In the genomic region with DNA sequence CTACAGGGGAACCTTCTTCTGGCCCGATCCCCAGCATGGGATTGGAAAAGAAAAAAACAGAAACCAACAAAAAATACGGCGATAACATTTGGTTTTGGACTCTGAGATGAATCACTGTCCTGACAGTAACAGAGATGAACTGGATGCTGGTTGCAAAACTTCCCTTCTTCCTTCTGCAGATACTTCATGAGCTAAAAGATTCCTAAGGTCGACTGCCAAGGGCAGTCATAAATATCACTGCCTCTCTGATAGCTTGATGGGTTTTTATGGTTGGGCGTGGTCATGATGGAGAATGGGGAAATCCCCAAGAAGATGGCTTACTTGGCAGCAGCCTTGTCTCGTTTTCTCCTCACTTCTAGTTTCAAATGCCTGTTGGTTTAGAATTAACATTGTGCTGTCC, we compare ENCODE assay signal across 13 mouse cellular contexts.
DNase-seq lines count a peak whose midpoint lies in the region; TF ChIP-seq lines count a peak whose summit lies in the region.
"Had no signal": no experiment of that assay in that cellular context is flagged by ENCODE, and none has a peak within 500 bp of the region (broad histone marks: within the 10 kb centered on the region; RNA-seq: fewer than 3 reads in every experiment).

No protein-coding gene starts in this region.

- no peak for TF ChIP-seq CTCF in kidney, adult 2 months (conservative IDR thresholded peaks at IDR 0.05; ENCODE audit: insufficient read depth, insufficient read length, low read depth, low read length)
- TF ChIP-seq CTCF in embryonic fibroblast, embryonic 13.5 days (IDR thresholded peaks at IDR 0.05; ENCODE audit: borderline replicate concordance, insufficient read depth, low read length): no peak

- 44% methylated on average over 6 of the region's 6 CpGs for WGBS in kidney, adult 2 months

- H3K27me3 ChIP-seq in kidney, adult 2 months (replicated peaks; ENCODE audit: control insufficient read depth, insufficient read depth, low read length): no peaks in the 10 kb centered on the region; the same call in 1 of the 2 replicates

- peak; percentile 47 for DNase-seq in kidney, adult 2 months
- DNase-seq in kidney, postnatal 10 days: no peak
- DNase-seq in A20 (ENCODE audit: low read depth, low spot score) (peak; percentile 10), MN1 (ENCODE audit: low spot score) (peak; percentile 15)
- no peak for DNase-seq in cerebellum, postnatal 36 days
- DNase-seq in embryo, embryonic 10 days (ENCODE audit: low spot score): no peak
- DNase-seq in heart, postnatal 4 days: no peak
- DNase-seq: cerebellum, adult 9-11 months; kidney, adult 18-20 months; layer of hippocampus, adult 9-11 months had no signal

- TF ChIP-seq POLR2A in kidney, adult 2 months (IDR thresholded peaks at IDR 0.05; ENCODE audit: low read depth, low read length): no peak
- no peak for TF ChIP-seq POLR2A in embryonic fibroblast, embryonic 13.5 days (IDR thresholded peaks at IDR 0.05; ENCODE audit: low read depth, low read length)

- H3K27ac ChIP-seq in kidney, adult 2 months (ENCODE audit: insufficient read depth, low read depth, low read length): peak overlapping the region; percentile 54; the same call in 1 of the 2 replicates
- peak overlapping the region; percentile 57 for H3K27ac ChIP-seq in embryonic fibroblast, embryonic 13.5 days (ENCODE audit: insufficient read depth, low read length)
- H3K27ac ChIP-seq: embryonic facial prominence, embryonic 10.5 days; heart, embryonic 10.5 days had no signal

- H3K36me3 ChIP-seq in kidney, adult 2 months (ENCODE audit: control insufficient read depth, insufficient read depth, low read length): no peaks in the 10 kb centered on the region
- H3K36me3 ChIP-seq: embryonic facial prominence, embryonic 10.5 days; heart, embryonic 10.5 days had no signal

- H3K4me3 ChIP-seq in kidney, adult 2 months (ENCODE audit: insufficient read depth, low read depth, low read length): no peak overlapping the region
- no peak overlapping the region for H3K4me3 ChIP-seq in embryonic fibroblast, embryonic 13.5 days (ENCODE audit: insufficient read depth, low read length)
- H3K4me3 ChIP-seq: embryonic facial prominence, embryonic 10.5 days; heart, embryonic 10.5 days had no signal

- peaks cover 6% of the 10 kb centered on the region for H3K4me1 ChIP-seq in kidney, adult 2 months (ENCODE audit: control insufficient read depth, insufficient read depth, low read length)
- H3K4me1 ChIP-seq in embryonic fibroblast, embryonic 13.5 days (ENCODE audit: control insufficient read depth, insufficient read depth, low read length): peaks cover 19% of the 10 kb centered on the region
- H3K4me1 ChIP-seq: embryonic facial prominence, embryonic 10.5 days had no signal

Comparison
In these comparisons a context has a peak if more than half of its experiments do, and no peak if none do; other contexts are left out.
1. DNase-seq: peak in kidney, adult 2 months (single experiment), A20 (single experiment) and MN1 (single experiment); none in kidney, postnatal 10 days (single experiment), cerebellum, postnatal 36 days (0 of 2), embryo, embryonic 10 days (single experiment) and heart, postnatal 4 days (single experiment).